Mouse (Mus musculus) erythroblast, embryonic 14.5 days (primary cell): ENCODE data around the gene Tab2. TPM values are rescaled to one million over a fixed set of nuclear protein-coding genes. Genes with fewer than 3 reads are reported as not detected.
"Not testable (repeated sequence)": the region's sequence is repeated elsewhere in the genome, so short reads cannot be mapped to it uniquely, and the experiment has no call there.

Experiments
- H3K27me3 ChIP-seq: 2 replicates; pipeline ENCODE4 v1.6.1; 2012; ENCODE audit warnings: inconsistent platforms; ENCODE audit not compliant: control insufficient read depth
- H3K36me3 ChIP-seq: 2 replicates; pipeline ENCODE4 v1.6.1; 2012; ENCODE audit warnings: mild to moderate bottlenecking, inconsistent platforms; ENCODE audit not compliant: control insufficient read depth
- H3K4me1 ChIP-seq: 2 replicates; pipeline ENCODE4 v1.6.1; 2012; ENCODE audit warnings: inconsistent platforms; ENCODE audit not compliant: control insufficient read depth
- H3K4me3 ChIP-seq: replicated peaks from 2 replicates; pipeline ENCODE3; 2012; ENCODE audit warnings: moderate library complexity, mild to moderate bottlenecking, inconsistent platforms
- H3K9me3 ChIP-seq: 2 replicates; pipeline ENCODE4 v1.6.1; 2012; ENCODE audit warnings: low read length, inconsistent platforms, mixed read lengths; ENCODE audit not compliant: control insufficient read depth
- GATA1 ChIP-seq: IDR thresholded peaks from 2 replicates; pipeline ENCODE4 v1.6.1; 2012; ENCODE audit warnings: low read length, inconsistent platforms, mixed read lengths
- TAL1 ChIP-seq: IDR thresholded peaks from 3 replicates; pipeline ENCODE4 v1.6.1; 2012; ENCODE audit warnings: low read length, inconsistent platforms, mixed read lengths
- polyA plus RNA-seq: library from polyadenylated mRNA; stranded (reverse); fragments of >175 nt; gene quantifications from 2 replicates; pipeline ENCODE4 v1.2.3, GENCODE M21; 2012

The Tab2 gene
- polyA plus RNA-seq, 1 experiment = 1.1 TPM

- no peak for TF ChIP-seq TAL1
- no peak for TF ChIP-seq GATA1
- Histone ChIP-seq H3K4me1 (no peaks in the 10 kb centered on the region), H3K9me3 (no peaks in the 10 kb centered on the region), H3K4me3 (no peak overlapping the region), H3K36me3 (peaks cover 80% of the 10 kb centered on the region), H3K27me3 (no peaks in the 10 kb centered on the region)
Observed at GRCm38 (mm10) chr10:7907151-7907550, 48.9 kb downstream of the Tab2 start.

DNA sequence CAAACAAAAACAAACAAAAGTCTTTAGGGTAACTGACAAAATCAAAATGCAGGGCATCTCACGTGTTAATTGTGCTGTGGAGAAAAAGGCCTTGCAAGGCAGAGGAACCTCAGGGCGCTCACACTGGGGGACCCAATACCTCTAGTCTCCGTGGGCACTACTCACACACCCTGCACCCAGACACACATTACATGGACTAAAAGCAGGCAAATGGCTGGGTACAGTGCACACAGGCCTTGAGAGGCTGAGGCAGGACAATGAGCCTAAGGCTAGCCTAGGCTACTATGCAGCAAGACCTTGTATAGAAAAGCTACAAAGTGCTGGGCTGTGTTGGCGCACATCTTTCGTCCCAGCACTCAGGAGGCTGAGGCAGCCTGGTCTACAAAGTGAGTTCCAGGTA, 51.9 kb downstream of the Tab2 start:
- H3K4me3 ChIP-seq = no peak overlapping the region
- TF ChIP-seq TAL1 (no peak), GATA1 (no peak)
- H3K4me1 ChIP-seq = no peaks in the 10 kb centered on the region
- H3K9me3 ChIP-seq = no peaks in the 10 kb centered on the region
- H3K36me3 ChIP-seq = peaks cover 53% of the 10 kb centered on the region
- H3K27me3 ChIP-seq = no peaks in the 10 kb centered on the region

DNA sequence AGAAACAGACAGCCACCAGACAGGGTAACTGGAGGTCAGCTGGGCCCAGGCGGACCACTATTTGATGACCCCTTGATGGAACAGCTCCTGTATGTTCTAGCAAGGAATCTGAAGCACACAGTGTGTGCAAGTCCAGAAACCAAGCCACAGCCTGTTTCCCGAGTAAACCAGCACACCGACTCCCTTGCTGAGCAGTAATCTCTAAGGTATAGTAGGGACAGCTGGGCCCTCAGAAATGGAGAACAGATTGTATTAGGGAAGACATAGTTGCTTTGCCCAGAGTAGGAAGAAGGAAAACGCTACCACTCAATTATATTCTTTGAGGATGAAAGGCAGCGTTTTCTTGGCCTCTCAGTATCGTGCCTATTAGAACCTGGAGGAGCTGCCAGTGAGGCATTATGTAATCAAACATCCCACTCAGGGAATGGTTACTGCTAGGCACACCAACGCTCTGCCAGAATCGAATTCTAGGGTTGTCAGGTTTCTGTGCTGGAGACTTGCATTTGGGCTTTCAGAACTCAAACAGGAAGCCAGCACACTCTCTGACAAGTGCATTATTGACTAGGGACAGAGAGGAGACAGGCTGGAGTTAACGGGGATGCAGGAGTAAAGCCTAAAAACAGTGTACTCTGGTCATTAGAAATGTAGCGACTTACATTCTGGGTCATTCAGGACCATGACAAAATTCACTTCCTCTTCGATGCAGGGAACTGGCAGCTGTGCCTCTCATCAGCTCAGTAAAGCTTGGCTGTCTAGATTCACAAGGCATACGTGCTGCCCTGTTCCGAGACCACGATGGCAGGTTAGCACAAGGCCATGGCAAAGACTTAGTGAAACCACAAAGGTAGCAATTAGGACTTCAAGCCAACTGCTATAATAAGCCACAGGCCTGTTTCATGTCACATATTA, 55.1 kb downstream of the Tab2 start:
- Histone ChIP-seq H3K9me3 (no peaks in the 10 kb centered on the region), H3K27me3 (no peaks in the 10 kb centered on the region), H3K4me3 (no peak overlapping the region), H3K36me3 (peaks cover 23% of the 10 kb centered on the region), H3K4me1 (no peaks in the 10 kb centered on the region)
- no peak for TF ChIP-seq GATA1
- no peak for TF ChIP-seq TAL1

- H3K4me3 ChIP-seq = no peak overlapping the region
- no peaks in the 10 kb centered on the region for H3K36me3 ChIP-seq
- H3K27me3 ChIP-seq = no peaks in the 10 kb centered on the region
- TF ChIP-seq TAL1 (no peak), GATA1 (no peak)
- H3K4me1 ChIP-seq = no peaks in the 10 kb centered on the region
- no peaks in the 10 kb centered on the region for H3K9me3 ChIP-seq
Observed at GRCm38 (mm10) chr10:7888256-7888868, 67.7 kb downstream of the Tab2 start.

GRCm38 (mm10) chr10:7883524-7883923, 72.5 kb downstream of the Tab2 start:
- Histone ChIP-seq H3K36me3 (no peaks in the 10 kb centered on the region), H3K27me3 (no peaks in the 10 kb centered on the region), H3K9me3 (no peaks in the 10 kb centered on the region), H3K4me3 (no peak overlapping the region), H3K4me1 (no peaks in the 10 kb centered on the region)
- no peak for TF ChIP-seq GATA1
- TF ChIP-seq TAL1 = no peak

GRCm38 (mm10) chr10:7881971-7882370, 74.1 kb downstream of the Tab2 start:
- no peaks in the 10 kb centered on the region for H3K36me3 ChIP-seq
- H3K4me3 ChIP-seq = no peak overlapping the region
- H3K27me3 ChIP-seq = no peaks in the 10 kb centered on the region
- H3K4me1 ChIP-seq = no peaks in the 10 kb centered on the region
- H3K9me3 ChIP-seq = no peaks in the 10 kb centered on the region
- TF ChIP-seq GATA1 = no peak
- TF ChIP-seq TAL1 = no peak

DNA sequence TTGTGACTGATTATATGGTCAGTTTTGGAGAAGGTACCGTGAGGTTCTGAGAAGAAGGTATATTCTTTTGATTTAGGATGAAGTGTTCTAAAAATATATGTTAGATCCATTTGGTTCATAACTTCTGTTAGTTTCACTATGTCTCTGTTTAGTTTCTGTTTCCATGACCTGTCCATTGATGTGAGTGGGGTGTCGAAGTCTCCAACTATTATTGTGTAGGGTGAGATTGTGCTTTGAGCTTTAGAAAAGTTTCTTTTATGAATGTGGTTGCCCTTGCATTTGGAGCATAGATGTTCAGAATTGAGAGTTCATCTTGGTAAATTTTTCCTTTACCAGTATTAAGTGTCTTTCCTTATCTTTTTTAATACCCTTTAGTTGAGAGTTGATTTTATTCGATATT, 75.7 kb downstream of the Tab2 start:
- H3K4me1 ChIP-seq, H3K4me3 ChIP-seq, H3K36me3 ChIP-seq, H3K27me3 ChIP-seq, H3K9me3 ChIP-seq: not testable (repeated sequence)

GRCm38 (mm10) chr10:7874194-7874593, 81.8 kb downstream of the Tab2 start:
- H3K4me1 ChIP-seq = no peaks in the 10 kb centered on the region
- no peak for TF ChIP-seq GATA1
- no peak for TF ChIP-seq TAL1
- H3K27me3 ChIP-seq = no peaks in the 10 kb centered on the region
- no peak overlapping the region for H3K4me3 ChIP-seq
- H3K9me3 ChIP-seq = no peaks in the 10 kb centered on the region
- H3K36me3 ChIP-seq = no peaks in the 10 kb centered on the region

DNA sequence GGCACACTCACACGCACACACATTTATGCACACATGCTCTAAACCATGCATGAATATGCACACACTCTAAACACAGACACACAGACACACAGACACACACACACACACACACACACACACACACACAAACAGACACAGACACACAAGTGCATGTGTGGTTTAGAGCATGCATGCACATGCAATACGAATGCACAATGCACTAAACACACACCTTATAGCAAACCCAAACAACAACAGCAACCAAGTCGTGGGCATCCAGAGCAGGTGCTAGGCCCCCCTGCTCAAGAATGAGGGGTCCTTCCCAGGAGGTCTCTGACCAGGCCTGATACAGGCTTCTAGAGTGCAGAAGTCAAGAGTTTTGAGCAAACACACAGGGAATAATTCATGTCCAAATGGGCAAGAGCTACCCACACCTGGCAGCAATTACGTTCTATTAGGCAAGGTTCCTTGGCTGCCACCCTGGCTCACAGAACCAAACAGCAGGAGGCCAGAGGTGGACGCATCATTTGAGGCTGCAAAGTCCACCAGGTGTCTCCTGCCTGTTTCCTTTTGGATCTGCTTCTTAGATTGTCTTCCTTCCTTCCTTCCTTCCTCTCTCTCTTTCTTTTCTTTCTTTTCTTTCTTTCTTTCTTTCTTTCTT, 84.5 kb downstream of the Tab2 start:
- Histone ChIP-seq H3K36me3 (no peaks in the 10 kb centered on the region), H3K4me1 (no peaks in the 10 kb centered on the region), H3K9me3 (no peaks in the 10 kb centered on the region), H3K4me3 (no peak overlapping the region), H3K27me3 (peaks cover 19% of the 10 kb centered on the region)
- TF ChIP-seq TAL1 = no peak
- TF ChIP-seq GATA1 = no peak
